Mouse (Mus musculus) ES-Bruce4 (cell line): ENCODE measurements at regions not wholly inside any gene's neighbourhood (a gene's known extent, or its start where the extent isn't known, plus 50 kb on each side); places are given as distances from the start of the nearest gene placed in this dataset.

Source experiments
- CTCF ChIP-seq: IDR thresholded peaks from one replicate; pipeline ENCODE4 v1.8.1; 2011; ENCODE audit warnings: low read depth, low read length
- EP300 ChIP-seq: IDR thresholded peaks from 2 replicates; pipeline ENCODE4 v1.6.1; 2011; ENCODE audit warnings: low read depth, low read length; ENCODE audit not compliant: insufficient read depth
- POLR2A ChIP-seq: IDR thresholded peaks from one replicate; pipeline ENCODE4 v1.8.1; 2011; ENCODE audit warnings: low read length; ENCODE audit not compliant: insufficient read depth

GRCm38 (mm10) chr6:14129394-14129793 is 258.1 kb upstream of the 2610001J05Rik start:
- no peak for TF ChIP-seq POLR2A
- no peak for TF ChIP-seq CTCF
- no peak for TF ChIP-seq EP300
